Mouse (Mus musculus): ENCODE results near the gene Efemp2.
A peak's percentile ranks its signal among the peaks of the same experiment; 100 is the strongest.

DNA sequence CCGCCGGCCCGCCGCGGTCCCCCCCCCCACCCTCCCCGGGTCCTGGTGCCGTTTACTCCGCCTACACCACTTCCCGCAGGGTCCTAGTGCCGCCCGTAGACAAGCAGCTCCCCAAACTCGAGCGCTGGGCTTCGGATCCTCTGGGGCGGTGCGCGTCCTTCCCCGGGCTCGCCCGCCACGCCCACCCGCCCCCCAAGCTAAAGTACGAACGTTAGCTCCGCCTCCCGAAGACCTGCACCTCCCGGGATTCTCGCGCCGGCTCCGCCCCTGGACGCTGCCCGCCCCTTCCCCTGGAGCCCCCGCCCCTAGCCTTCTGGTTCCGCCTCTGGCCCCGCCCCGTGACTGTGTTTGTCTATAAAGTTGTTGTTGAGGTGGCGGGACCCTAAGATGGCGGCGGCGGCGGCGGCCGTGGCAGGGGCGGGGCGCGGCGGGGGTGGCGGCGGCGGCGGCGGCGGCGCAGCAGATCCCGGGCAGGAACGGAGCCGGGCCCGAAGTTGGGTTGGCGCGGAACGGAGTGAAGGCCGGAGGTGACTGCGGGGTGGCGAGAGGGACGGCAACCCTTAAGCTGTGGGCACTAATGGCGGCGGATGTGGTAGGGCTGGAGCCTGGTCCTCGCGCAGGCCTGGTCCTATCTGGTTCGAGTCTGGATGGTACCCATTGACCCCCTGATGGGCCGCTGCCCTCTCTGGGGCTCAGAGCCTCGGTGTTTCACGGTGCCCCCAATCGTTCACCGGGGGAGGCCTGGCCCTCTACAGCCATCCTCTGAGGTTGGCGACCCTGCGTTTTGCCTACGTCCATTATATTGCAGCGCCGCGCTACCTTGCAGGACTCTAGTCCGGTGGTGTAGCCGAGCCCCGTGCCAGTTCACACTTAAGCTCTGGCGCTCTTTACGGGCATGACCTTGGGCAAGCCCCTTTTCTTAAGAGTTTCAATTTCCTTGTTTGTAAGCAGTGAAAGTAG lies 48.7 kb upstream of the Efemp2 start, which contains the start of the genes Drap1 and AI837181:
- TF ChIP-seq REST (IDR thresholded peaks at IDR 0.05; ENCODE audit: insufficient read depth, insufficient read length), result no peak
- no peak for TF ChIP-seq TCF12 (IDR thresholded peaks at IDR 0.05; ENCODE audit: insufficient read depth, poor library complexity, severe bottlenecking)
- peak; percentile 64 for TF ChIP-seq POLR2A (IDR thresholded peaks at IDR 0.05; ENCODE audit: insufficient read length, low read depth)
- TF ChIP-seq CEBPB (IDR thresholded peaks at IDR 0.05; ENCODE audit: insufficient read depth, poor library complexity, severe bottlenecking), result no peak
- no peak for TF ChIP-seq MAX (IDR thresholded peaks at IDR 0.05; ENCODE audit: low read depth)
- no peak for TF ChIP-seq USF1 (IDR thresholded peaks at IDR 0.05; ENCODE audit: low read depth)
- TF ChIP-seq POLR2AphosphoS2 (IDR thresholded peaks at IDR 0.05; ENCODE audit: insufficient read length, low read depth), result no peak
- no peak for TF ChIP-seq E2F4 (IDR thresholded peaks at IDR 0.05; ENCODE audit: insufficient read depth)

Data from myocyte (in vitro differentiated cells).